Mouse (Mus musculus): ENCODE results near the gene Galns.

Galns gene

GRCm38 (mm10) chr8:122544138-122544537 is 67.1 kb downstream of the Galns start:
- no peak for DNase-seq (ENCODE audit: inconsistent ontology term)

- no peak for DNase-seq (ENCODE audit: inconsistent ontology term)
Observed at GRCm38 (mm10) chr8:122538310-122539076, 72.8 kb downstream of the Galns start.

DNA sequence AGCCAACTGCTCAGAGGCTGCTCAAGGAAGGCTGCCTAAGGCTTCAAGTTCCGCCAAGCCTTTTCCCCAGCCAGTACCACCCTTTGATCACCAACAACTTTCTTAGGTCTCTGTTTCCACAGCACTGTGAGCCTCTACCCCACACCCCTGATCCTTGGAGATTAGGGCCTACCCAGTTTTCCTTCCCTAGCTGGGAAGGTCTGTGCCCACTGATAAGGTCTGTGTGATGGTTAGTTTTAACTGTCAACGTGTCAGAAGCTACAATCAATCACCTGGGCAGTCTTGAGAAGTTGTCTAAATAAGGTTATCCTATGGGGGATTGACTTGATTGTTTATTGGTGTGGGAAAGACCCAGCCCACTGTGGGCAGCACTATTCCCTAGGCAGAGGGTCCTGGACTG is 73.5 kb downstream of the Galns start:
- no peak for DNase-seq (ENCODE audit: inconsistent ontology term)

DNA sequence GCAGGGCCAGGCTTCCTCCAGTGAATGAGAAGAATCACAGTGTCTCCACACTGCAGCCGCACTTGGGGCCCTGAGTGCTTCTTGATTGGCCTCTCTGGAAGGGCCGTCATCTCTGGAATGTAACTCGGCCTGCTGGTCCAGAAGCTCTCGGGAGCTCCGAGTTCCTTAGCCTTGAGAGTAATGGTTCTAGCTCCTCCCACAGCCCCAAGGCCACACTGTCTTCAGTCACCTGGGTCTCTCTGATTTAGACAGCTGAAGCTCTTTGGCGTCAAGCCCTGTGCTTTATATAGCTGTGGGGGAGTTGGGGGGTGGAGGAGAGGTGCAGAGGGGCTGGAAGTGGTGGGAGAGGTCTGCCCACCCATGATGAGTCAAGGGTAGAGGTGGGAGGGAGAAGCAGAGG is 74.2 kb downstream of the Galns start:
- no peak for DNase-seq (ENCODE audit: inconsistent ontology term)

DNA sequence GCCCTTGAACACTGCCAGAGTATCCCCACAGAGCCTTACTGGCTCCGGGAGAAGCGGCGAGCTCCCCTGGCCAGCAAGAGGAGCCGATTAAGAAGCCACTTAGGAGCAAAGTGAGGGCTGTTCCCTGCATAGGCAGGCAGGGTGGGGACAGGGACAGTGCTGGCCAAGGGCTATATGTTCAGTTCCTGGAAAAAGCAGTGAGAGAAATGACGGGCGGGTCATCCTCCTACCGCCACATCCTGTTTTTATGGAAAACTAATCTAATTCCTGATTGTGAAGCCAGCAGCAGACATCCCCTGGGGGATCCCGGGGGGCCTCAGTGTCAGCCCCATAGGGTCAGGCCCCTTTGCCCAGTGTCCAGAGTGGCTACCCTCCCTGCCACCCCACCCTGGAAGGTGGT is 80.0 kb downstream of the Galns start:
- no peak for DNase-seq (ENCODE audit: inconsistent ontology term)

DNA sequence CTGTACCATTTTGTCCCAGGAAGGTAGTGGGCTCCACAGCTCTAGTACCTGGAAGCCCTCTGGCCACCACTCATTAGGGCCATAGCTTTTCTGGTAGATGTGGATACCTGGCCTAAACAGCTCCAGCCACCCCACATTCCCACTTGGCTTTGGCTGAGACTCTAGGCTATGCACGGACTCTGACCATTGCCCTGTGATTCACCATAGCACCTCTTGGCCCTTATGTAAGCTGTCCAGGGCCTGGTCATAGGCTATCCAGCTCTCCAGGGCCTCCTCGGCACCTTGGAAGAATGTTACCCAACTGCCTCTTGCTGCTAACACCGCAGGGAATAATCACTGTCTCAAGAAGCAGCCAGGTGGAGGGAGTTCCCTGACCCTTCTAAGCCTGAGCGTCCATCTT is 82.1 kb downstream of the Galns start:
- no peak for DNase-seq (ENCODE audit: inconsistent ontology term)

All from Muller cell, postnatal 12 days (primary cell).